Mouse (Mus musculus): ENCODE results near the gene Fut1.

Fut1 gene

DNA sequence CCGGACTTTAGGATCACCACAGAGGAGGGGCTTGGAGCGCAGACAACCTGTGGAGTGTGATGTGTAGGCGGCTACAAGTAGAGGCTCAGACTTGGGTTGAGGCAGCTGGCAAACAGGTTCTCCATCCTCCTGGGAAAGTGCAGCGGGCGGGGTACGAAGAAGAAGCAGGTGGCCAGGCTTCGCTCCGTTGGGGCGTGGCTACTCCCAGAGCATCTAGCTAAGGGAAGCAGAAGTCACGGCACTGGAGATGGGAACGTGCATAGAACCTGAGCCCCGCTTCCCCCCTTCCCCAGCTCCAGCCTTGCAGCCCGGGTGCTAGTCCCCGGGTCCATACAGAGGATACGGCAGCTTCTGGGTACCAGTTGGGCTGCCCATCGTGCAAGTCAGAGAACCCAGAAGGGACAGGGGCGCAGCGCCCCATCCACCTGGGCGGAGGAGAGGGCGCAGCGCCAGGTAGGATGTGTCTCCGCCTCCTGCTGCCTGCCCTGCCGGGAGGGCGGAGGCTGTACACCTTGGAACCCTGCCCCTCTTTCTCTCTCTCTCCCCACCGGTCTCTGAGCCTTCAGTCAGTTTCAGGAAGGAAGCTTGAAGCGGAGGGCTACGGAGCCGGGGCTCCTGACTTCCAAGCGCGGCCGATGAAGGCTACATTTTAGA lies at the start of gene Fut1:
TSS of gene Fut1 (plus strand) at position 248 of the 654 bp plus-strand sequence.
- no peak for DNase-seq (ENCODE audit: low spot score)

DNA sequence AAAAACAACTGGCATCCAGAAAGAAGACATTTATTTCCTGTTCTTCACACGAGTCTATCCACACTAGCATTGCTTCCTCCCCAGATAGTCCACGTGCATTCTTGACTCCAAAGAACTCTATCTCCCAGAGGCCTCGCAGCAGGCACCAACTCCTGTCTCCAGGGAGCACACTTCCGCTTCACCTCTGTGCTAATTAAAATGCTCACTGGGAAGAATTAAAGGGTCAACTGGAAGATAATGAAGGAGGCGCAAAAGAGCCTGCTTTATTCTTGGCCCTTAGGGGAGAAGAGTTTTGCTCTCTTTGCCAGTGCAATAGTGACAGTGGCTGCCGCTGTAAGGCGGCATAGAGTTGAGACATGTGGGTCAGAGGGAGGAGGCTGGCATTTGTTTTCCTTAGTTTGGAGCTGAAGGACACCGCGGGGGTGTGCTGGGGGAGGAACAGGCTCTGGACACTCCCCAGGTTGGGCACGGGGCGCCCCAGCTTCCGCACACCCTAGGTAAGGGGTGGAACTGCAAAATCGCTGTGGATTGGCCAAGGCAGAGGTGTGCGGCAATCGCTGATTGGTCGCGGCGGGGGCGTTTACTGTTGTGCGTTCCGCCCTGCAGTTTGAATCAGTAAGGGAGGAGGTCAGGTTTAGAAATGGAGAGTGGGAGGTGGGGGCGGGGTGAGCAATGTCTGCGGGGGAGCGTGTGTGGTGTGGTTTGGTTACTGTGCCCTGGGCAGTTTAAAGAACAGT lies 49.1 kb upstream of the Fut1 start:
- peak; percentile 90 for DNase-seq (ENCODE audit: low spot score)

DNA sequence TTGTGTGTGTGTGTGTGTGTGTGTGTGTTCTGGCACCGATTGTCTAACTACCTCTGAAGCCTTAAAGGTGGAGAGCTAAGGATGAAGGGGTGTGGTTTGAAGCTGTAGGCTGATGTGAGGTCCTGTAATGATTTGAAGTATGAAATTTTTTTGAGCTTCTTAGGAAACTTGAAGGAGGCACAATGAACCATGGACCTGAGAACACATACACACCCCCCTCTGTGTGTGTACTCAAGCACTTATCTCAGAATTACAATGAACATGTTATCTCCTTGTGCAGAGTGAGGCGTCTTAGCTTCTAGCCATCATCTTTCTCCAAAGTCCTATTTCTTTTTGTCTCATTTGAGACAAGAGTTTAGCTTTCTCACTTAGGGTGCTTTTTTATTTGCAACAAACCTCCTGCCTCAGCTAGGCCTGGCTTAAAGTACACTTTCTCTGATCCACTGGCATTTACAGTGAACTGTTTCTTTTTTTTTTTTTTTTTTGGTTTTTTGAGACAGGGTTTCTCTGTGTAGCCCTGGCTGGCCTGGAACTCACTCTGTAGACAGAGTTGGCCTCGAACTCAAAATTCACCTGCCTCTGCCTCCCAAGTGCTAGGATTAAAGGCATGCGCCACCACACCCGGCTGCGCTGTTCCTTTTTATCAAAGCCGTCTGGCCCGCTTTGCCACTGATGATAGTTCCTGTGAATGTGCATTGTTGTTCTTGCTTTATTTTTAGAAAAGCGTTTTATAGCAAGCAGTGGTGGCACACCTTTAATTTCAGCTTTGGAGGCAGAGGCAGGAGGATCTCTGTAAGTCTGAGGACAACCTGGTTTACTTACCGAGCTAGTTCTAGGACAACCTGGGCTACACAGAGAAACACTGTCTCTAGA lies 48.3 kb upstream of the Fut1 start:
- no peak for DNase-seq (ENCODE audit: low spot score)

DNA sequence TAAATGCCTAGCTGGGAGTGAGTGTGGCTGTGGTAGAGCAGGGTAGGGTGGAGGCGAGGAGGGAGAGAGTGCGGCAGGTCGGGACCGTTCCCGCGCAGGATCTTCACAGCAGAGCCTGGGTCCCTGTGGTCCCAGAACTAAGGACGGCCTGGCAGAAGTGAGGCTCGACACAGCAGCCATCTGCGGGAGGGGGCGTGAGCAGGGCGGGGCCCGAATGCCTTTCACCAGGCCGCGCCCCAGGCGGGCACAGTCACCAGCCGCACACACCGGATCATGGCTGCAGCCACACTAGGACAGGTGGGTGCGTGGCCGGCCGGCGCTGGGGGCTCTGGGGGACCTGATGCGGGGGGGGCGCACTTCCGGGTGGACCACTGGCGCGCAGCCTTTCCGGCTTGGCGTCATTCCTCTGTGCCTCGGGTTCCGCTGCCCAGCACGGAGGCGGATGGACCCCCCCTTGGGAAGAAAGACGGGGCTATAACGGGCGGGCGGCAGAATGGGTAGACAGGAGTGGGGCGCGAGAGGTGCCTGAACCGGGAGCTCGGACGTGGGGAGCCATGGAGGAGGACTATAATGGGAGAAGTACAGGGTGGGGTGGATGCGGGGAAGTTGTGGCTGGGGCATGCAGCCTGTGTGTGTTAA lies 46.9 kb upstream of the Fut1 start, which contains the start of gene Bcat2:
TSS of gene Bcat2 (plus strand) at position 51 of the 639 bp plus-strand sequence.
- DNase-seq (ENCODE audit: low spot score): peak; percentile 74

DNA sequence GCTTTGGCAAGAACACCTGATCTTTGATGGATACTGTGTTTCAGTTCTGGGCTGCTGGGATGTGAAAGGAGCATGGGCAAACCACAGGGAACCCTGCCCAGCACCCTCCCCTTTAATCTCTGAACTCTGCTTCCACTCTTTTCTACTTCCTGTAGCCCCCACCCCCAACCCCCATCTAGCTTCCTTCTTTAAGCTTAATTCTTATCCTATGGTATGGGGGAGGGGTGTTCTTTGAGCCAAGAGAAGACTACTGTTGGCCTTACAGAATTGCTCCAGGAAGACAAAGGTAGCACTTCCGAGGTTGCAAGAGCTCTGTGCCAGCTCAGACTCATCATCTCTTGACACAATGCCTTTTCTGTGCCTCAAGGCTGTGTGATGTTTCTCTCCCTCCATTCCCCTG lies 45.1 kb upstream of the Fut1 start:
- DNase-seq (ENCODE audit: low spot score): no peak

DNA sequence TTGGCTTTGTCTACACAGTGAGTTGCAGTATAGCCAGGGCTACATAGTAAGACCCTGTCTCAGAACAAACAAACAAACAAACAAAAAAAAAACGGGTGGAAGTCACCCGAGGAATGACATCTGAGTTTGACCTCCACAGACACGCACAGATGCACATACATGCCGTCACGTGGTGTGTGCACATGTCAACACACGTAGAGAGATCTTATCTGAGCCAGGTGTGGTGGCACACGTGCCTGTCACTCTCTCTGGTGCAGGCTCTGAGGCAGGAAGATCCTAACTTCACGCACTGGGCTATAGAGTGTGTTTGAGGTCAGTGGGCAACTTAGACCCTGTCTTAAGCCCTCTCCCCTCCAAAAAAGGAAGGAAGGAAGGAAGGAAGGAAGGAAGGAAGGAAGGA lies 43.1 kb upstream of the Fut1 start:
- no peak for DNase-seq (ENCODE audit: low spot score)

DNA sequence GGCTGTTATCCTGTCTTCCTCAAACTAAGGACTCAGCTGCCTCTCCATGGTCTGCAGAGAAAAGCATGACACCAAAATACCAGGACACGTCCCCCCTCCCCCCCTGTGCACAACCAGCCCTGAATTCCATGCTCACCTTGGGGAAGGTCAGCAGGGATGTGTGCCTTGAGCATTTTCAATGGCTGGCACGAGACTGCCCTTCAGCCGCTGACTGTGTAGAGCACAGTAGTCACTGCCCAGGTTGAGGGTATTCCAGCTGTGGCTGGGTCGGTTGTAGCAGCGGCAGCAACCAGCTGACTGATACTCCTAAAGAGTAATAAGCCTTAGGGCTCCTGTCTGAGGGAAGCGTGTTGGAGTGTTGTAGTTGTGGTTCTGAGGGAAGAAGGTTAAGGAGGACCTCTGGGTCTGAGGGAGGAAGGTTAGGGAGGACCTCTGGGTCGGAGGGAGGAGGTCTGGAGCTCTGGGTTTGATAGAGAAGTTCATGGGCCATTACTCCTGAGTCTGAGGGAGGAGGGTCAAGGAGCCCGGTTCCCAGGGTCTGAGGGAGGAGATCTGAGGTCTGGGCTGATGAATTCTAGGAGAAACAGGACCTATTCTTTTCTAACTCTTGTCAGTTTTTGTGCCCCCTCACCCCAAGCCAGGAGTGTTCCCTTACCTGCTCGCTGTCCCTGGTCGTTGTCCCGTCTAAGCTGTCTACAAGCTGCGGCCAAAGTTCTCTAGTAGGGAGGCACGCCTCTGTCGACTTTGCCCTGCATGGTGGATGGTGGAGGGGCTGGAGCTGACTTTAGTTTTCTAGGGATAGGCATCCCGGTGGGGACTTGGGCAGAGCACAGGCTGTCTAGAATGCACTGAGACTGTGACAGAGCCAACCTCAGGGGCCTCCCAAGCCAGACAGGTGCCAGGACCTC lies 42.4 kb upstream of the Fut1 start:
- no peak for DNase-seq (ENCODE audit: low spot score)

DNA sequence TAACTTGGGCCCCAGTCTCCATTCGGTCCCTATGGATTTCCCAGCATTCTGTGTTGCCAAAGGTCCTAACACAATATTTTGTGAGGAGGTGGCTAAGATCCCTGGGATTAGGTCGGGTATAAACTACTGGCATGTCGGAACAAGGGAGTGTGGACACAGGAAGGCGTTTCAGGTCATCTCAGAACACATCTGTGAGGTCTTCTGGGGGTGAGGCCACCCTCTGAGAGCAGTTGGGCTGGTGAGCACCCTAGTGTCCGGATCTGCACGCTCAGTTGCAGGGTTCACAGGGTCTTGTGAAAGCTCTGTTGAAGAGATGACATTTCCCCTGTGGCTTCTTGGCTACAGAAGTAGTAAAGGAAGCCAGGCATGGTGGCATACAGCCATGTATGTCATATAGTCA lies 31.2 kb upstream of the Fut1 start:
- no peak for DNase-seq (ENCODE audit: low spot score)

DNA sequence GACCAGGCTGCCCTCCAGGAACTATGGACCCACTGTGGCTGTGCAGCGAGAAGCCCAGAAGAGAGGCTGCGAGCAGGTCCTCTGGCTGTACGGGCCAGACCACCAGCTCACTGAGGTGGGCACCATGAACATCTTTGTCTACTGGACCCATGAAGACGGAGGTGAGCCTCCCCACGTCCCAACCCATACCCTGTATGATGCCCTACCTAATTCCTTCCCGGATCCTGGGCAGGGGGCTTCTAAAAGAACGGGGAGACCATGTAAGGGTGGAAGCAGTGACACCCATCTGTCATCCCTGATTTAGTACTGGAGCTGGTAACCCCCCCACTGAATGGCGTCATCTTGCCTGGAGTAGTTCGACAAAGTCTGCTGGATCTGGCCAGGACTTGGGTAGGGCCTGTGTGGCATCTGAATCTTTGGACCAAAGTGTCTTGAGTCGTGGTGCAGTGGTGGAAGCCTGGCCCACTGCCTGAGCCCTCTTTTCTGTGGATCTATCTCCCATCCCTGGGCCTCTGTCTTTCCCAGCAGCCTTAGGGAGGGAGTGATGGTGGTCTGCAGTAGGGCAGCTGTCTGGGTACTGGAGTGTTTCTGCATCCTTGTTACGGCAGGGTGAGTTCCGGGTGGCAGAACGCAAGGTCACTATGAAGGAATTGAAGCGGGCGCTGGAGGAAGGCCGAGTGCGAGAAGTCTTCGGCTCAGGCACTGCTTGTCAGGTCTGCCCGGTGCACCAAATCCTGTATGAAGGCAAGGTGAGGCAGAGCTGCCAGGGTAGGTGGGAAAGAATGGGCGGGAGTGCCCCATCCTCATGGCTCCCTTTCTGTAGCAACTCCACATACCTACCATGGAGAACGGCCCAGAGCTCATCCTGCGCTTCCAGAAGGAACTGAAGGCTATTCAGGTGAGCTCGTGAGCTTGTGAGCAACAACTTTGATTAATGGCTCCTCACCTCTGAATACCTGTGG lies 29.2 kb upstream of the Fut1 start:
- no peak for DNase-seq (ENCODE audit: low spot score)

DNA sequence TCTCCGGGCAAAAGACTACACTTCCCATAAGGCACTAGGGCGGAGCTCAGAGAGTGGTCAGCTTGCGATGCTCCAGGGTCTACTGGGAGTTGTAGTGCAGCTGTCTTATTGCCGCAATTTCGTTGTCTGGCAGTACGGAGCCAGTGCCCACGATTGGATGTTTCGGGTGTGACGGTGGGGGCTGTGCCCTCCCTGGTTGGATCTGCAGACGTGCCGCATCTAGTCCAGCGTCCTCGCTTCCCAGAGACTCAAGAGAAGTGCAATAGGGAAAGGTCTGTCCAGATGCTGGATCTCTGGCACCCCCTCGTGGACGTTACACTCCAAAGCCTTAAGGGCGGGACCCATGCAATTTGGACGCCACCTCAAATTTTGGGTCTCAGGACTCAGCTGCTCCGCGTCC lies 27.9 kb upstream of the Fut1 start:
- DNase-seq (ENCODE audit: low spot score): peak; percentile 92

DNA sequence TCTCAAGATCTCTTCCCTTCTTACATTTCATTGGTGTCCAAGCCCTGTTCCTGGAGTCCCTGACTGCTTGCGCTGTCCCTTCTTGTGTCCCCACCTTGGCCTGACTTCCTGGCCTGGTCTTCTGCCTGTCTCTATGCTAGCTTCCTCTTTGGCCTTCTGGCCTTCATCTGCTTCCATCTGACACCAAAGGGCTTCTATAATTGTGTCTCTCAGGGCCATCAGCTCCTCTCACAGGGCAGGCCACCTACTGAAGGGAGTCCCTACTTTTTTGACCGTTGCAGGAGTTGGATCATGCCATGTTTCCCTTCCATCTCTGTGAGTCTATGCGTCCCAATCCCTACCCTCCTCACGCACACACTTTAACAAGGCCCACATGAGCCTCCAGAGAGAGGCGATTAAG lies 27.2 kb upstream of the Fut1 start:
- no peak for DNase-seq (ENCODE audit: low spot score)

DNA sequence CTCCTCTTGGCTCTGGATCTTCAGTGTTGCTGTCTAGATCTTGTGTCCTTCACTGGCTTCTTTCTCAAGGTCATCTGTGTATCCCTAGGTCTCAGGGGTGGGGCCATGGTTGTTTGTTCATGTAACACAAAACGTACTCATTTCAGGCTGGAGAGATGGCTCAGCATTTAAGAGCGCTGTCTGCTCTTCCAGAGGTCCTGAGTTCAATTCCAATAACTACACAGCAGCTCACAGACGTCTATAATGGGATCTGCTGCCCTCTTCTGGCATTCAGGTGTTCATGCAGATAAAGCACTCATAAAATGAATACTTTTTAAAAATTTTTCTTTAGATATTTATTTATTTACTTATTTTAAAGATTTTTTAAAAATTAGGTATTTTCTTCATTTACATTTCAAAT lies 26.2 kb upstream of the Fut1 start:
- peak; percentile 27 for DNase-seq (ENCODE audit: low spot score)

DNA sequence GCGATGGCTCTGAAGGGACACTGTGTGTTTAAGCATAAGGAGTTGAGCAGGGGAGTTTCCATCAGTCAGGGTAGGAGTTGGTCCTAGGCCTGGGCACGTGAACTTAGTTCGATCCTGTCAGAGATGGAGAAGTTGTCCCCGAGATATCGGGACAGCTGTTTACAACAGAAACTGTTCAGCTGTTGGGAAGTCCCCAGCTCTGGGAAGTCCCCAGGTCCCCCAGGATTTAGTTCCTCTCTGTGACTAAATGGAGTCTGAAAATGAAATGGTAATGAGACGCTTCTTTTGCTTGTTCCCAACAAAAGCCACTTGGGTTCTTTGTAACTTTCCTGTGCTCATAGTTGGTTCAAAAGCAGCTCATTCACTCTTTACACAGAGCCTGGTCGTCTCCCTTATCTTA lies 25.2 kb upstream of the Fut1 start:
- no peak for DNase-seq (ENCODE audit: low spot score)

DNA sequence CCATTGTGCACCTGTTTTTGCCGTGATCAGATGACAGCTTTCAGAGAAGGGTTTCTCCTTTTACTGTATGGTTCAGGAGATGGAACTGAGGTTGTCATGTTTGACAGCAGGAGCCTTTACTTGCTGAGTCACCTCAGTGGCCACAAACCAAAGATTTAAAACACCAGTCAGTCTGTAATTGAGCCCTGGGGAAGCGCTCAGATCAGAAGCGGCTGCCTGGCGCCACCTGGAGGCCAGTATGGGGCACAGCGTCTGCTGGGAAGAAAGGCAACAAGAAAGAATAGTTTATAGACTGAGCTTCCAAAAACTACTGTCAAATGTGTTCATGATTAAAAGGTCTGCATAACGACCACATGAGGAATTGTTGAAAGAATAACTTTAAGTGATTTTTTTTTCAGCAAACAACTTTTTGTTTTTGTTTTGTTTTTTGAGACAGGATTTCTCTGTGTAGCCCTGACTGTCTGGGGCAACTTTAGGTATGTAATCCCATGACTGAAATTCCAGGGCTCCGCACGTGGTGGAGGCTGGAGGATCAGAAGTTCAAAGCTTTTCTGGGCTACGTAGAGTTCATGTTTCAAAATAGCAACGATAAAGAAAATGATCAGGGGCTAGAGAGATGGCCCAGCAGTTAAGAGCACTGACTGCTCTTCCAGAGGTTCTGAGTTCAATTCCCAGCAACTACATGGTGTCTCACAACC lies 23.8 kb upstream of the Fut1 start:
- peak; percentile 82 for DNase-seq (ENCODE audit: low spot score)

DNA sequence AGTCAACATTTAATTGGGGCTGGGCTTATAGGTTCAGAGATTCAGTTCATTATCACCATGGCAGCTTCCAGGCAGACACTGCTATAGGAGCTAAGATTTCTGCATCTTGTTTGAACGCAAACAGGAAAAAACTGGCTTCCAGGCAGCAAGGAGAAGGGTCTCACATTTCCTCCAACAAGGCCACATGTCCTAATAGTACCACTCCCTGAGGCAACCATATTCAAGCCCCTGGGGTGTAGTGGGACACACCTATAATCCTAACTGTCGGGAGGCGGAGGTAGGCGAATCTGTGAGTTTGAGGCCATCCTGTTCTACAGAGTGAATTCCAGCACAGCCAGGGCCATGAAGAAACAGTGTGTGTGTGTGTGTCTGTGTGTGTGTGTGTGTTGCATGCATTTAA lies 21.9 kb upstream of the Fut1 start:
- no peak for DNase-seq (ENCODE audit: low spot score)

DNA sequence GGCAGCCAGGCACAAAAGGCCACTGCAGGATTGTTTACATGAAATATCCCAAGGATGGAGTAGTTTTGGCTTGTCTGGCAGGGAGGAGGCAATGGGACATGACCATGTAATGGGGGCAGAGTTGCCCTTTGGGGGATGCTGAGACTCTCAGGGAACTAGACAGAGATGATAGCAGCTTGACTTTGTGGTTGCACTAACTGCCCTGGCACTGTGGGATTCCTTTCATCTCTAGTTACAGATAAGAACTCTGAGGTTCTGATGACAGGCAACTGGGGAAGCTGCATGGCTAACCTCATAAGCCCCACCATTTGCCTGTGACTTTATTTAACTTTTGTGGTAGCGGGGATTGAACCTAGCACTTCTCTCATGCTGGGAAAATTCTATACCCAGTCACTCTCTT lies 21.0 kb upstream of the Fut1 start:
- DNase-seq (ENCODE audit: low spot score): no peak

DNA sequence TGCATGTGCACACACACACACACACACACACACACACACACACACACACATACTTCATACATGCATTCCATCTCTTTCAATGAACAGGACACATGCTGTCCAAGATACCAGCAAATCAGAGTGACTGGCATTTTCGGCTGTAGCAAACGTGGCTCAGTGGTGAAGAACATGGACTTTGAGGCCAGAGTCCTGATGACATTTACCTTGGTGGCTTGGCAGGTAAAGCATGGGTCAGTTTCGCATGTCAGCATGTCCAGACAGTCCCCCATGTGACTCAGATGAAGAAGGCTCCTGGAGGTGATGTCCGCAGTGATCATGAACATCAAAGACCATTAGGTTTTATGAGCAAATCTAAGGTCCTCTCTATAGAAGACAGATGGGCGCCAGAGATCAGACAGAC lies 20.1 kb upstream of the Fut1 start:
- DNase-seq (ENCODE audit: low spot score): no peak

DNA sequence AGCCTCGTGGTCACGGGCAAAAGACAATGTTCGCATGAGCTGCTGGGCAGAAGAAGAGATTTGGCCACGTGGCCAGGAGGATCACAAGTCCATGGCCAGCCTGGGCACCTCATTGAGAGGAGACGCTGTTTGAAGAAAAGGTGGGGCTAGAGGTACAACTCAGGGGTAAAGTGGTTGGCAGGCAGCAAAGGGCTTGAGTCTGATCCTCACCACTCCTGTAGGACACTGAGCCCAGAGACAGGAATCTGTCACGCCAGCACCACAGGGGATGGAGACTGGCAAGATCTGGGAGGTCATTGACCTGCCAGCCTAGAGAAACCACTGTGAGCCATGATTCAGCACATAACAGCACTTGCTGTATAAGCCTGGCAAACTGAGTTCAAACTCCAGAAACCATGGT lies 19.6 kb upstream of the Fut1 start:
- no peak for DNase-seq (ENCODE audit: low spot score)
